Mouse (Mus musculus) thymus, adult 2 months (tissue): ENCODE data around the gene Pusl1. TPM values are rescaled to one million over a fixed set of nuclear protein-coding genes. Genes with fewer than 3 reads are reported as not detected.

Experiments used
- DNase-seq: peaks from one replicate; pipeline ENCODE4 v3.0.0; 2021
- H3K27ac ChIP-seq: fragments of 200-500 bp; 2 replicates; pipeline ENCODE4 v1.5.1; 2012; ENCODE audit warnings: low read length, control low read depth; ENCODE audit not compliant: control insufficient read depth, insufficient read depth
- H3K27me3 ChIP-seq: fragments of 200-500 bp; 2 replicates; pipeline ENCODE4 v1.6.1; 2012; ENCODE audit warnings: mild to moderate bottlenecking, low read length, moderate library complexity, mixed read lengths; ENCODE audit not compliant: control insufficient read depth, insufficient read depth
- H3K36me3 ChIP-seq: fragments of 200-500 bp; 2 replicates; pipeline ENCODE4 v1.6.1; 2012; ENCODE audit warnings: mild to moderate bottlenecking, low read length, moderate library complexity; ENCODE audit not compliant: control insufficient read depth, insufficient read depth
- H3K4me1 ChIP-seq: fragments of 200-500 bp; replicated peaks from 2 replicates; pipeline ENCODE4 v1.6.1; 2012; ENCODE audit warnings: low read length; ENCODE audit not compliant: control insufficient read depth, insufficient read depth
- H3K4me3 ChIP-seq: fragments of 200-500 bp; 2 replicates; pipeline ENCODE4 v1.5.1; 2012; ENCODE audit warnings: mild to moderate bottlenecking, low read length, control low read depth, moderate library complexity; ENCODE audit not compliant: control insufficient read depth, insufficient read depth
- CTCF ChIP-seq: fragments of 200-500 bp; IDR thresholded peaks from 2 replicates; pipeline ENCODE4 v1.5.1; 2012; ENCODE audit warnings: mild to moderate bottlenecking, control low read depth, low read length, moderate library complexity, borderline replicate concordance; ENCODE audit not compliant: control insufficient read depth, poor library complexity, insufficient read depth; ENCODE audit errors: extremely low read depth
- POLR2A ChIP-seq: fragments of 200-500 bp; IDR thresholded peaks from 2 replicates; pipeline ENCODE4 v1.6.1; 2012; ENCODE audit warnings: mild to moderate bottlenecking, low read length, control low read depth, moderate library complexity; ENCODE audit not compliant: control insufficient read depth, poor library complexity, insufficient read depth; ENCODE audit errors: extremely low read depth
- WGBS: fragments of 180-500 bp; shearing (Covaris S2); methylation state at CpG from one replicate; pipeline ENCODE4 v1.1.7; 2018; 5-methylcytosine and 5-hydroxymethylcytosine counted together
- polyA plus RNA-seq: library from polyadenylated mRNA; depleted of rRNA; stranded (reverse); fragments of >200 nt; gene quantifications from 2 replicates; pipeline ENCODE4 v1.2.3, GENCODE M21; 2012; rRNA removed

Pusl1 gene
- polyA plus RNA-seq, 1 experiment, result 91.1 TPM

GRCm38 (mm10) chr4:155840076-155841002 is 51.2 kb downstream of the Pusl1 start:
- WGBS, result 22% methylated on average over 8 of the region's 8 CpGs
- no peak for DNase-seq
- Histone ChIP-seq H3K36me3 (no peaks in the 10 kb centered on the region), H3K4me3 (peak overlapping the region; percentile 39), H3K4me1 (peaks cover 21% of the 10 kb centered on the region), H3K27ac (no peak overlapping the region), H3K27me3 (no peaks in the 10 kb centered on the region)
- no peak for TF ChIP-seq POLR2A

GRCm38 (mm10) chr4:155839483-155839910 is 52.1 kb downstream of the Pusl1 start, which contains the start of gene Mxra8:
Mxra8 (plus strand) TSS chr4:155839680.
- Histone ChIP-seq H3K27ac (no peak within 1 kb of the TSS), H3K4me3 (peak within 1 kb of the TSS; percentile 39; the same call in 1 of the 2 replicates), H3K36me3 (no peaks in the 10 kb centered on the region), H3K4me1 (peaks cover 21% of the 10 kb centered on the region), H3K27me3 (no peaks in the 10 kb centered on the region)
- no peak for TF ChIP-seq POLR2A
- DNase-seq, result no peak
- WGBS, result 83% methylated on average over 16 of the region's 16 CpGs

GRCm38 (mm10) chr4:155838187-155839153 is 53.1 kb downstream of the Pusl1 start:
- DNase-seq, result no peak
- no peak for TF ChIP-seq CTCF
- no peak for TF ChIP-seq POLR2A
- Histone ChIP-seq H3K27ac (no peak overlapping the region), H3K36me3 (no peaks in the 10 kb centered on the region), H3K4me1 (peaks cover 24% of the 10 kb centered on the region), H3K4me3 (no peak overlapping the region), H3K27me3 (no peaks in the 10 kb centered on the region)
- WGBS, result 82% methylated on average over 8 of the region's 8 CpGs

Other genes starting within 250 kb of the Pusl1 start
- gene Gm10563, start 246.4 kb downstream of the Pusl1 start, polyA plus RNA-seq, result not detected in 2 replicates
- 17.0 and 17.8 TPM in 2 replicates for gene Mmp23, start 238.4 kb downstream of the Pusl1 start, polyA plus RNA-seq
- gene Mib2, start 222.6 kb downstream of the Pusl1 start, polyA plus RNA-seq, result 91.2 and 99.7 TPM in 2 replicates
- 17.4 and 18.5 TPM in 2 replicates for gene Fndc10, start 197.4 kb downstream of the Pusl1 start, polyA plus RNA-seq
- 184 and 186 TPM in 2 replicates for gene Ssu72, start 187.0 kb downstream of the Pusl1 start, polyA plus RNA-seq
- gene Tmem240, start 157.0 kb downstream of the Pusl1 start, polyA plus RNA-seq, result 4.9 and 5.1 TPM in 2 replicates
- 87.0 and 93.1 TPM in 2 replicates for gene Atad3a, start 130.7 kb downstream of the Pusl1 start, polyA plus RNA-seq
- 11.2 and 13.5 TPM in 2 replicates for gene Vwa1, start 117.1 kb downstream of the Pusl1 start, polyA plus RNA-seq
- gene Tmem88b, start 105.9 kb downstream of the Pusl1 start, polyA plus RNA-seq, result 0.55 and 0.58 TPM in 2 replicates
- gene Ankrd65, start 101.3 kb downstream of the Pusl1 start, polyA plus RNA-seq, result 0.42 and 0.92 TPM in 2 replicates
- gene Mrpl20, start 88.9 kb downstream of the Pusl1 start, polyA plus RNA-seq, result 74.6 and 77.9 TPM in 2 replicates
- 131 and 145 TPM in 2 replicates for gene Ccnl2, start 79.3 kb downstream of the Pusl1 start, polyA plus RNA-seq
- gene Aurkaip1, start 60.5 kb downstream of the Pusl1 start, polyA plus RNA-seq, result 230 and 238 TPM in 2 replicates
- 30.7 and 43.4 TPM in 2 replicates for gene Mxra8, start 52.1 kb downstream of the Pusl1 start, polyA plus RNA-seq
- gene Dvl1, start 44.4 kb downstream of the Pusl1 start, polyA plus RNA-seq, result 152 and 184 TPM in 2 replicates
- gene Tas1r3, start 28.4 kb downstream of the Pusl1 start, polyA plus RNA-seq, result 2.7 and 3.0 TPM in 2 replicates
- 31.9 and 32.2 TPM in 2 replicates for gene Cptp, start 22.3 kb downstream of the Pusl1 start, polyA plus RNA-seq
- 107 and 108 TPM in 2 replicates for gene Ints11, start 22.2 kb downstream of the Pusl1 start, polyA plus RNA-seq
- gene Acap3, start within 50 bp of the Pusl1 start, polyA plus RNA-seq, result 77.6 and 86.1 TPM in 2 replicates
- 122 and 147 TPM in 2 replicates for gene Ube2j2, start 52.0 kb upstream of the Pusl1 start, polyA plus RNA-seq
- 19.3 and 21.6 TPM in 2 replicates for gene C1qtnf12, start 70.5 kb upstream of the Pusl1 start, polyA plus RNA-seq
- 9.5 and 10.8 TPM in 2 replicates for gene B3galt6, start 100.9 kb upstream of the Pusl1 start, polyA plus RNA-seq
- gene Sdf4, start 101.1 kb upstream of the Pusl1 start, polyA plus RNA-seq, result 65.6 and 68.4 TPM in 2 replicates
- gene Tnfrsf4, start 122.1 kb upstream of the Pusl1 start, polyA plus RNA-seq, result 68.9 and 81.3 TPM in 2 replicates
- 82.1 and 85.2 TPM in 2 replicates for gene Tnfrsf18, start 134.4 kb upstream of the Pusl1 start, polyA plus RNA-seq
- gene Ttll10, start 167.6 kb upstream of the Pusl1 start, polyA plus RNA-seq, result 2.4 and 3.5 TPM in 2 replicates
- gene 9430015G10Rik, start 218.2 kb upstream of the Pusl1 start, polyA plus RNA-seq, result 89.1 and 93.3 TPM in 2 replicates
- gene Rnf223, start 238.7 kb upstream of the Pusl1 start, polyA plus RNA-seq, result 2.9 and 3.5 TPM in 2 replicates